Mouse (Mus musculus): ENCODE results near the gene Pycr1. TPM values are rescaled to one million over a fixed set of nuclear protein-coding genes. Genes with fewer than 3 reads are reported as not detected.
A peak's percentile ranks its signal among the peaks of the same experiment; 100 is the strongest.

The Pycr1 gene
- polyA plus RNA-seq, 1 experiment from 2014 or later: 29.8 TPM

DNA sequence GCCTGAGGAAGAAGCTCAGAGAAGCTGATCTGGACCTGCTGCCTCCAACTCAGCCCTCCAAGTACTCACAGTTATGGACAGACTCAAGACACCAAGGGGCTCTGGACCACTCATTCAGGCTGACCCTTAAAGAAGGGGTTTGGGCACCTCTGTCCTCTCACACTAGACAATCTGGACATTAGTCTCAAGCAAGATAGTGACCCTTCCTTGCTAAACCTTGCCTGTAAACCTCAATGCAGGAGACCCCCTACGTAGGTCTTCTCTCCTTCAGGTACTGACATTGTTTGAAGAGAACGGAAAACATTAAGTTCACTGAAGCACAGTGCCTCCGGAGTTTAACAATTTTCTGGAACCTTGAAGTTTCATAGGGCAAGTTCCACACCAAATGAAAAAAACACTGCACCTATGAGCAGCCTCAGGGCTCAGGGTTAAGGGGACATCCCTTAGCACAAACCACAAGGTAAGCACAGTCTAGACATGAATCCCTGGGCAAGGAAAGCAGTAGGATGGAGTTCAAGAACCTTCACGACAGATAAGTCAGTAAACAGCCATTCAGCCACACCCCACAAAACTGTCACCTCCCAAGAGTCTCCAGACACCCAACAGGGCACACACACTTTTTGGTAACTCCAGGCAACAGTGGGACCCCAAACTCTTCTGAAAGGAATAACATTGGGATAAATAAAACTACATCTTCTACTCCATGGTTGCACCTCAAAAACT is 11.7 kb downstream of the Pycr1 start:
- ATAC-seq (ENCODE audit: insufficient read depth): no peak
- H3K27me3 ChIP-seq (ENCODE audit: insufficient read depth, low read length): no peaks in the 10 kb centered on the region
- H3K36me3 ChIP-seq (ENCODE audit: insufficient read depth): peaks cover 26% of the 10 kb centered on the region
- peak overlapping the region; percentile 93 for H3K27ac ChIP-seq (ENCODE audit: low read depth)
- TF ChIP-seq CTCF (IDR thresholded peaks at IDR 0.05; ENCODE audit: low read depth): no peak
- peak overlapping the region; percentile 86 for H3K4me2 ChIP-seq
- peak overlapping the region; percentile 95 for H3K4me3 ChIP-seq (ENCODE audit: low read depth, low read length)
- no peak for DNase-seq
- H3K4me1 ChIP-seq (ENCODE audit: insufficient read depth): peaks cover 19% of the 10 kb centered on the region
- WGBS: 43% methylated on average over 4 of the region's 4 CpGs
- peak overlapping the region; percentile 91 for H3K9ac ChIP-seq
- H3K9me3 ChIP-seq (ENCODE audit: low read depth, low read length): no peaks in the 10 kb centered on the region

DNA sequence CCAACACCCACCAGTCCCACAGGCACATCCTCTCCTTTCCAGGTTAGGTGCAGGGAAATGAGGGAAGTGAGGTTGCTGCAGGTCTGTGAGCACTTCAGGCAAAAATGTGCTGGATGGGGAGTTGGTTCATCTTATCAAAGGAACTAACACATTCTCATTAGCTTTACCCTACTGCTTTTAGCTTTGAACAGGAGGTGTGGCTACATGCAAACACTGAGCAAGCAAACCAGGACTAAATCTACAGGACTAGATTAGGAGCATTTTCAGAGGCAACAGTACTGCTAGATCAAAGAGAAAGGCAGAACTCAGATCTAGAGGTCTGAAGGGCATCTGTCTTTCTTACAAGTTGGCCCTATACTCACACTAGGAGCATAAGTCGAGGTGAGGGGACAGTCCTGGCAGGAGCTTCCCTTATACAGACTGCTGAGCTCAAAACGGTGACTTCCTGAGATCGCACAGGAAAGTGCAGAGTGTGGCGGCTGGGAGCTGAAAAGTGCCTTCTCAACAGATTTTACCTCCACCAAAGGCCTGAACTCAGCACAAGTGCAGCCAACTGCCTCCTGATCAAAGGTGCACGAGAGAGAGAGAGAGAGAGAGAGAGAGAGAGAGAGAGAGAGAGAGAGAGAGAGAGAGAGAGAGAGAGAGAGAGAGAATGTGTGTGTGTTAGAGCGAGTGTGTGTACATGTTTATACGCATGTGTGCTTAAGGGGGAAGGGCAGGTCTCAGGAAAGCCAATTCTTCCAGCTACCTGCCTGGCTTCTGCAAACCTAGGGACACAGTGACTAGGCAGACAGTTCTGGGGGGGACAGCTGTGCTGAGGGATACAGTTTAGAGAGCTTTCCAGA is 12.5 kb downstream of the Pycr1 start:
- H3K4me2 ChIP-seq: peak overlapping the region; percentile 86
- peak overlapping the region; percentile 15 for H3K4me3 ChIP-seq (ENCODE audit: low read depth, low read length)
- H3K27me3 ChIP-seq (ENCODE audit: insufficient read depth, low read length): no peaks in the 10 kb centered on the region
- no peak for DNase-seq
- H3K9ac ChIP-seq: peak overlapping the region; percentile 47
- peaks cover 30% of the 10 kb centered on the region for H3K36me3 ChIP-seq (ENCODE audit: insufficient read depth)
- WGBS: 26% methylated on average over 7 of the region's 7 CpGs
- ATAC-seq (ENCODE audit: insufficient read depth): no peak
- no peak for TF ChIP-seq CTCF (IDR thresholded peaks at IDR 0.05; ENCODE audit: low read depth)
- no peaks in the 10 kb centered on the region for H3K9me3 ChIP-seq (ENCODE audit: low read depth, low read length)
- H3K4me1 ChIP-seq (ENCODE audit: insufficient read depth): peaks cover 19% of the 10 kb centered on the region
- H3K27ac ChIP-seq (ENCODE audit: low read depth): peak overlapping the region; percentile 70

DNA sequence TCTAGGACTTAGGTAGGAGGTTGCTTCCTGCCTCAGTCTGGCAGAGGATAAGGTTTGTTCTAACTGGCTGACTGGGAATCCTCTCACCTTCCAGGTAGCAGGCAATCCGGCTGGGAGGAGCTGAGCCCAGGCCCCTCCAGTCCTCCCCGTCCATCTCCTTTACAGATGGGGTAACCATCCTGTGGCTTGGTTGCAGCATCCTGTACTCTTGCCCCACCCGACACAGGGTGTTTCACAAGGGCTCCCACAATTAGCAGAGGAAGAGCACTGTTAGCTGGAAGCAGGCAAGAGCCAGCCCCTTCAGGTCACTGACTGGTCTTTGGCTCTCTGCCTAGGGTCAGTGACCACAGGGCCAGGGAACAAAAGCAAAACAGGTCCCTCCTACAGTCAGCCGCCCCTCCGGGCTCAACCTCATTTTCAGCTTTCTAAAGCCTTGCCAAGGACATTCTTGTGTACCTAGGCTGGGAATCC is 13.1 kb downstream of the Pycr1 start:
- Histone ChIP-seq H3K9me3 (ENCODE audit: low read depth, low read length) (no peaks in the 10 kb centered on the region), H3K4me3 (ENCODE audit: low read depth, low read length) (peak overlapping the region; percentile 15), H3K27me3 (ENCODE audit: insufficient read depth, low read length) (no peaks in the 10 kb centered on the region), H3K27ac (ENCODE audit: low read depth) (peak overlapping the region; percentile 70), H3K36me3 (ENCODE audit: insufficient read depth) (peaks cover 30% of the 10 kb centered on the region), H3K4me2 (peak overlapping the region; percentile 86), H3K4me1 (ENCODE audit: insufficient read depth) (peaks cover 19% of the 10 kb centered on the region), H3K9ac (peak overlapping the region; percentile 47)
- ATAC-seq (ENCODE audit: insufficient read depth) (no peak), DNase-seq (no peak)
- 56% methylated on average over 5 of the region's 5 CpGs for WGBS
- no peak for TF ChIP-seq CTCF (IDR thresholded peaks at IDR 0.05; ENCODE audit: low read depth)

DNA sequence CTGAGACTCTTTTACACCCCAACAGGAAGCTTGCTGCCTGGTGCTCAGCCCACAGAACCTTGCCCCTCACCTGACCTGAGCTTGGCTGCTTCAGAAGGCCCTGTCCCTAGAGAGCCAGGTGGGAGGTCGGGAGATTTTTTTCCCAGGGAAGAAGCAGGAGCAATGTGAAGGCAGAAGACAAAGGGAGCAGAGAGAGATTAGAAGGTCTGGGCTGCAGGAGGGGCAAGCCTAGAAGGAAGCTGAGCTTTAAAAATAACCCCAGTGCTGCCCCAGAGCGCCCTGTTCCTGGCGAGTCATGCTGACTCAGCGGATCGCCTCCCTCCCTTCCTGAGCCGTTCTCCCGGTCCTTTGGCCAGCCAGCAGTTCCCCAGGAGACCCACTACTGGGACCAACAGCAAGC is 13.7 kb downstream of the Pycr1 start:
- peak overlapping the region; percentile 47 for H3K9ac ChIP-seq
- peak overlapping the region; percentile 70 for H3K27ac ChIP-seq (ENCODE audit: low read depth)
- WGBS: 50% methylated on average over 7 of the region's 7 CpGs
- no peaks in the 10 kb centered on the region for H3K27me3 ChIP-seq (ENCODE audit: insufficient read depth, low read length)
- peak overlapping the region; percentile 86 for H3K4me2 ChIP-seq
- no peak for ATAC-seq (ENCODE audit: insufficient read depth)
- H3K4me3 ChIP-seq (ENCODE audit: low read depth, low read length): peak overlapping the region; percentile 15
- no peaks in the 10 kb centered on the region for H3K9me3 ChIP-seq (ENCODE audit: low read depth, low read length)
- no peak for TF ChIP-seq CTCF (IDR thresholded peaks at IDR 0.05; ENCODE audit: low read depth)
- DNase-seq: peak; percentile 39
- peaks cover 22% of the 10 kb centered on the region for H3K4me1 ChIP-seq (ENCODE audit: insufficient read depth)
- peaks cover 30% of the 10 kb centered on the region for H3K36me3 ChIP-seq (ENCODE audit: insufficient read depth)

- peak overlapping the region; percentile 86 for H3K4me2 ChIP-seq
- no peak for ATAC-seq (ENCODE audit: insufficient read depth)
- no peaks in the 10 kb centered on the region for H3K27me3 ChIP-seq (ENCODE audit: insufficient read depth, low read length)
- no peaks in the 10 kb centered on the region for H3K9me3 ChIP-seq (ENCODE audit: low read depth, low read length)
- peaks cover 30% of the 10 kb centered on the region for H3K36me3 ChIP-seq (ENCODE audit: insufficient read depth)
- no peak for TF ChIP-seq CTCF (IDR thresholded peaks at IDR 0.05; ENCODE audit: low read depth)
- no peak for DNase-seq
- H3K4me3 ChIP-seq (ENCODE audit: low read depth, low read length): peak overlapping the region; percentile 15
- no peak overlapping the region for H3K9ac ChIP-seq
- peak overlapping the region; percentile 65; the same call in 1 of the 2 replicates for H3K27ac ChIP-seq (ENCODE audit: low read depth)
- H3K4me1 ChIP-seq (ENCODE audit: insufficient read depth): peaks cover 22% of the 10 kb centered on the region
- 77% methylated on average over 23 of the region's 23 CpGs for WGBS
Observed at GRCm38 (mm10) chr11:120629341-120629730, 14.2 kb downstream of the Pycr1 start.

DNA sequence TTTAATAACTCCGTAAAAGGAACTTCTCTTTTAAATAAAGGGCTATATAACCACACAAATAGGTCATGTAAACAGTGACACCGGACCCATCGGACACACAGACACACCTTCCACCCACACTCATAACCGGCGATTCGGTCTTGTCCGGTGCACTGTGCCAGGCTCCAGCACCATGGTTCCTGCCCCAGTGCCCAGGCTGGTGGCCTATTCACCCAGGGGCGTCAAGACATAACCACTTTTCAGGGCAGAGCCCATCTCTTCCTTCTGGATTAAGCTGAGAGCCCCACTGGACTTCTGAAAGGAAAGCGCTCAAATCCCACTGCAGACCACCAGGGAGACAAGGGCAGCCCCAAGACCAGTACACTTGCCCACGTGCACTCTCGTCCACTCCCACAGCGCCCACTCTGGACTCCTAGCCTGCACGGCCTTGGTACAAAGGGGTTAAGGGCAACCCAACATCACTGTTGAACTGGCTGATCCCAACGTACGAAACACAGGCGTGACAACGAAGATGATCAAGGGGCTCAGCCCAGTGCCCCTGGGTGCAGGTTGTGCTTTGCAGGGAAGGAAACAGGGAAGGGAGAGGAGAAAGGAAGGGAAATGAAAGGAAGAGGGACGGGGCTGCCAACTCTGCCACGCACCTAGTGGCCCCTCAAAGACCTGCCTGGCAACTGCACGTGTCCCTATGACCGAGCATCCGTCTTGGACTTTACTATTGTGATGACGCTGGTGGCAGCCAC is 14.8 kb downstream of the Pycr1 start:
- no peak for TF ChIP-seq CTCF (IDR thresholded peaks at IDR 0.05; ENCODE audit: low read depth)
- peaks cover 32% of the 10 kb centered on the region for H3K36me3 ChIP-seq (ENCODE audit: insufficient read depth)
- WGBS: 92% methylated on average over 23 of the region's 23 CpGs
- H3K4me3 ChIP-seq (ENCODE audit: low read depth, low read length): peak overlapping the region; percentile 3; the same call in 1 of the 2 replicates
- DNase-seq: no peak
- H3K9ac ChIP-seq: no peak overlapping the region
- peak overlapping the region; percentile 86; the same call in 1 of the 2 replicates for H3K4me2 ChIP-seq
- no peaks in the 10 kb centered on the region for H3K9me3 ChIP-seq (ENCODE audit: low read depth, low read length)
- peaks cover 22% of the 10 kb centered on the region for H3K4me1 ChIP-seq (ENCODE audit: insufficient read depth)
- no peak for ATAC-seq (ENCODE audit: insufficient read depth)
- H3K27me3 ChIP-seq (ENCODE audit: insufficient read depth, low read length): no peaks in the 10 kb centered on the region
- H3K27ac ChIP-seq (ENCODE audit: low read depth): 0 out of 2 replicates have a peak overlapping the region, but pooled peaks have one; percentile 8

All from lung, embryonic 14.5 days (tissue).